Comparison of ENCODE assay signal across 18 mouse cellular contexts in the genomic region with DNA sequence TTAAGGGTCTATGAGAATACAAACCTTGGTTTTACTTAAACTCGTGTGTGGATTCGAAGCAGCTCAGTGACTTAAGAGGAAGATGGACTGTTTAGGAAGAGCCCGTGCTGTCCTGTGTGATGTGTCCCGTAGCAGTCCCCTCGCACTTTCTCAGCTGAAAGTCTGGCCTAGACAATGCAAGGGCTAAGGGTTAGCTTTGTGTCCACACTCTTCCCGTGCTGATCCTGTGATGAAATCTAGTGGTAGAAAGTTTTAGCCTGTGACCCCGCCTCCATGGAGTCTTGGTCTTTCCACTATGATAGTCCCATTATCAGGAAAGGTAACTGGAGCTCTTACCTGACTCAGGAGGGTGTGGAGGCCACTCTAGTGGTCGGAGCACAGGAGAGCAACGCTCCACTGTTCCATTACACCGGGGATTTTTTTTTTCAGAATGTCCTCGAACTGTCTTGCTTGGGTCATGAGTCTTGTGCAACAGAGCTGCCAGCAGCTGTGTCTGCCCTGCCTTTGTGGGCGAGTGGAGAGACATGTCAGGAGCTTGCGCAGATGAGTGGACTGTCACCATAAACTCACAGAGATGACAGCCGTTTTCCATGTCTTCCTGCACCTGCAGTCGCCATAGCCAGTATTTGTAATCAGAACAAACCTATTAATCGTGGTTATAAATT. TPM values are rescaled to one million over a fixed set of nuclear protein-coding genes. Genes with fewer than 3 reads are reported as not detected.
DNase-seq lines count a peak whose midpoint lies in the region; ATAC-seq and TF ChIP-seq lines count a peak whose summit lies in the region.
"Had no signal": no experiment of that assay in that cellular context is flagged by ENCODE, and none has a peak within 500 bp of the region (broad histone marks: within the 10 kb centered on the region; RNA-seq: fewer than 3 reads in every experiment).

No protein-coding gene starts in this region.

- 75% methylated on average over 16 of the region's 16 CpGs for WGBS in heart, embryonic 14.5 days
- 59% methylated on average over 16 of the region's 16 CpGs for WGBS in lung, postnatal 0 days
- 69% methylated on average over 16 of the region's 16 CpGs for WGBS in lung, adult 2 months
- 89% methylated on average over 16 of the region's 16 CpGs for WGBS in midbrain, embryonic 14.5 days
- 90% methylated on average over 16 of the region's 16 CpGs for WGBS in hindbrain, postnatal 0 days

- H3K4me1 ChIP-seq in heart, embryonic 14.5 days (ENCODE audit: control insufficient read depth in 2 of 2, insufficient read depth in 2 of 2, low read length in 2 of 2) = peaks cover 17 to 34% of the 10 kb centered on the region in 2 experiments
- H3K4me1 ChIP-seq in lung, postnatal 0 days (ENCODE audit: insufficient read depth, low read depth, low read length) = no peaks in the 10 kb centered on the region; the same call in 1 of the 2 replicates
- H3K4me1 ChIP-seq in lung, adult 2 months (ENCODE audit: control insufficient read depth, insufficient read depth, low read length) = peaks cover 3% of the 10 kb centered on the region; the same call in 1 of the 2 replicates
- peaks cover 21% of the 10 kb centered on the region for H3K4me1 ChIP-seq in midbrain, embryonic 14.5 days (ENCODE audit: control insufficient read depth, insufficient read depth, low read length)
- peaks cover 8% of the 10 kb centered on the region for H3K4me1 ChIP-seq in hindbrain, postnatal 0 days (ENCODE audit: insufficient read depth, low read length)

- no peak for ATAC-seq in heart, embryonic 14.5 days (ENCODE audit: insufficient number of reproducible peaks, insufficient read depth, low FRiP score, low read depth)
- ATAC-seq in lung, postnatal 0 days = peak; percentile 54
- no peak for ATAC-seq in midbrain, embryonic 14.5 days (ENCODE audit: low FRiP score, low TSS enrichment)
- ATAC-seq in hindbrain, postnatal 0 days = no peak

- intact Hi-C loops in heart, postnatal 10 days (cut with DNase I) = no loop called here

- no peak for TF ChIP-seq POLR2A in lung, adult 2 months (IDR thresholded peaks at IDR 0.05; ENCODE audit: borderline replicate concordance, extremely low read depth, low read depth, low read length)

- no peak overlapping the region for H3K4me3 ChIP-seq in heart, embryonic 14.5 days (ENCODE audit: control insufficient read depth in 1 of 2, insufficient read depth in 1 of 2, low read depth in 1 of 2, low read length in 2 of 2)
- no peak overlapping the region for H3K4me3 ChIP-seq in lung, postnatal 0 days (ENCODE audit: low read depth, low read length)
- H3K4me3 ChIP-seq in lung, adult 2 months (replicated peaks; ENCODE audit: extremely low read depth, low read depth, low read length) = no peak overlapping the region
- H3K4me3 ChIP-seq in midbrain, embryonic 14.5 days (replicated peaks; ENCODE audit: low read depth, low read length) = no peak overlapping the region
- no peak overlapping the region for H3K4me3 ChIP-seq in hindbrain, postnatal 0 days (ENCODE audit: low read length)
- H3K4me3 ChIP-seq: embryonic facial prominence, embryonic 13.5 days; hindbrain, embryonic 15.5 days; myocyte; stomach, embryonic 15.5 days had no signal

- no peak for DNase-seq in heart, postnatal 4 days
- DNase-seq in lung, postnatal 0 days (ENCODE audit: low spot score) = peak; percentile 60
- no peak for DNase-seq in lung, adult 2 months
- DNase-seq in heart, postnatal 10 days = peak; percentile 33 to 51
- no peak for DNase-seq in midbrain, embryonic 14.5 days
- no peak for DNase-seq in hindbrain, postnatal 0 days (ENCODE audit: low spot score)
- DNase-seq: cerebellum, adult 2 months; kidney, adult 8-10 months; kidney, postnatal 4 days; layer of hippocampus, postnatal 36 days; lung, embryonic 14.5 days; right cerebral cortex, adult 18-20 months had no signal

- H3K36me3 ChIP-seq in heart, embryonic 14.5 days (ENCODE audit: control insufficient read depth, insufficient read depth, low read length) = peaks cover 51% of the 10 kb centered on the region
- H3K36me3 ChIP-seq in lung, postnatal 0 days (ENCODE audit: insufficient read depth, low read length) = 0 out of 2 replicates have a peak, but pooled peaks cover 9% of the 10 kb centered on the region
- 0 out of 2 replicates have a peak, but pooled peaks cover 11% of the 10 kb centered on the region for H3K36me3 ChIP-seq in midbrain, embryonic 14.5 days (ENCODE audit: control insufficient read depth, insufficient read depth, low read length)
- H3K36me3 ChIP-seq in hindbrain, postnatal 0 days (ENCODE audit: insufficient read depth, low read length) = no peaks in the 10 kb centered on the region
- H3K36me3 ChIP-seq: hindbrain, embryonic 15.5 days had no signal

- TF ChIP-seq CTCF in lung, postnatal 0 days (IDR thresholded peaks at IDR 0.05) = 0 out of 2 replicates have a peak, but pooled peaks have one; percentile 10
- no peak for TF ChIP-seq CTCF in lung, adult 2 months (IDR thresholded peaks at IDR 0.05; ENCODE audit: insufficient read depth, low read length)
- TF ChIP-seq CTCF in hindbrain, postnatal 0 days (IDR thresholded peaks at IDR 0.05; ENCODE audit: low read depth) = no peak

- no peak overlapping the region for H3K9ac ChIP-seq in heart, embryonic 14.5 days (ENCODE audit: low read length)
- no peak overlapping the region for H3K9ac ChIP-seq in lung, postnatal 0 days (replicated peaks; ENCODE audit: low read depth)
- no peak overlapping the region for H3K9ac ChIP-seq in midbrain, embryonic 14.5 days (replicated peaks; ENCODE audit: low read length)
- H3K9ac ChIP-seq in hindbrain, postnatal 0 days (replicated peaks; ENCODE audit: low read length) = no peak overlapping the region
- H3K9ac ChIP-seq: embryonic facial prominence, embryonic 13.5 days; hindbrain, embryonic 15.5 days; lung, embryonic 14.5 days; stomach, embryonic 15.5 days had no signal

- peak overlapping the region; percentile 31 to 62; a peak in 3 of 4 replicates for H3K27ac ChIP-seq in heart, embryonic 14.5 days (replicated peaks in 1 of 2; ENCODE audit: control insufficient read depth in 1 of 2, insufficient read depth in 1 of 2, low read depth in 2 of 2, low read length in 2 of 2)
- no peak overlapping the region for H3K27ac ChIP-seq in lung, postnatal 0 days (ENCODE audit: low read length)
- H3K27ac ChIP-seq in midbrain, embryonic 14.5 days (replicated peaks; ENCODE audit: low read depth, low read length) = no peak overlapping the region
- no peak overlapping the region for H3K27ac ChIP-seq in hindbrain, postnatal 0 days
- H3K27ac ChIP-seq: embryonic facial prominence, embryonic 13.5 days; hindbrain, embryonic 15.5 days; stomach, embryonic 15.5 days had no signal

- TF ChIP-seq EP300 in lung, postnatal 0 days (IDR thresholded peaks at IDR 0.05) = no peak

- H3K27me3 ChIP-seq in heart, embryonic 14.5 days (ENCODE audit: control insufficient read depth, insufficient read depth, low read length) = no peaks in the 10 kb centered on the region
- no peaks in the 10 kb centered on the region for H3K27me3 ChIP-seq in lung, postnatal 0 days (replicated peaks; ENCODE audit: insufficient read depth, low read length)
- H3K27me3 ChIP-seq in midbrain, embryonic 14.5 days (ENCODE audit: control insufficient read depth, insufficient read depth, low read length) = no peaks in the 10 kb centered on the region
- H3K27me3 ChIP-seq in hindbrain, postnatal 0 days (ENCODE audit: insufficient read depth, low read length) = no peaks in the 10 kb centered on the region
- H3K27me3 ChIP-seq: embryonic facial prominence, embryonic 13.5 days; hindbrain, embryonic 15.5 days; stomach, embryonic 15.5 days had no signal

- no peaks in the 10 kb centered on the region for H3K9me3 ChIP-seq in heart, embryonic 14.5 days (ENCODE audit: control insufficient read depth, low read length)
- no peaks in the 10 kb centered on the region for H3K9me3 ChIP-seq in lung, postnatal 0 days (ENCODE audit: low read length)
- no peaks in the 10 kb centered on the region for H3K9me3 ChIP-seq in midbrain, embryonic 14.5 days (ENCODE audit: control insufficient read depth, low read length)
- no peaks in the 10 kb centered on the region for H3K9me3 ChIP-seq in hindbrain, postnatal 0 days (ENCODE audit: low read length)
- H3K9me3 ChIP-seq: embryonic facial prominence, embryonic 13.5 days; hindbrain, embryonic 15.5 days; stomach, embryonic 15.5 days had no signal

- H3K4me2 ChIP-seq in heart, embryonic 14.5 days (ENCODE audit: low read length) = 0 out of 2 replicates have a peak overlapping the region, but pooled peaks have one; percentile 14
- H3K4me2 ChIP-seq in lung, postnatal 0 days (replicated peaks; ENCODE audit: low read depth, low read length) = no peak overlapping the region
- no peak overlapping the region for H3K4me2 ChIP-seq in midbrain, embryonic 14.5 days (ENCODE audit: low read length)
- no peak overlapping the region for H3K4me2 ChIP-seq in hindbrain, postnatal 0 days (ENCODE audit: low read depth, low read length)
- H3K4me2 ChIP-seq: hindbrain, embryonic 15.5 days; lung, embryonic 14.5 days; midbrain, embryonic 11.5 days; stomach, embryonic 15.5 days had no signal

RNA-seq across cellular contexts. Expression of gene Bcl2l11, which starts 11.1 kb away (rescaled TPM):
- 19.7 and 21.0 TPM in 2 replicates for polyA plus RNA-seq in heart, embryonic 14.5 days (2014; fragmentation: Nextera tagmentation; extraction: Ambion mirVana)
- 10 to 100 TPM; 28.2 to 29.9 TPM for total RNA-seq in heart, postnatal 4 days (2021)
- polyA plus RNA-seq in lung, postnatal 0 days (2015; fragmentation: Nextera tagmentation; extraction: Ambion mirVana) = 18.5 and 18.6 TPM in 2 replicates
- 22.3 and 24.5 TPM in 2 replicates for polyA plus RNA-seq in lung, adult 2 months (2012; rRNA removed)
- total RNA-seq in heart, postnatal 10 days (2021) = 10 to 100 TPM; 26.0 to 38.4 TPM
- polyA plus RNA-seq in midbrain, embryonic 14.5 days (2014; fragmentation: Nextera tagmentation; extraction: Ambion mirVana) = 8.7 and 13.3 TPM in 2 replicates
- total RNA-seq in hindbrain, postnatal 0 days (2014; rRNA removed) = 11.3 and 15.9 TPM in 2 replicates
- 7.8 and 7.9 TPM in 2 replicates for polyA plus RNA-seq in hindbrain, postnatal 0 days (2015; fragmentation: Nextera tagmentation; extraction: Ambion mirVana)

Comparison
In these comparisons a context has a peak if more than half of its experiments do, and no peak if none do; other contexts are left out.
1. DNase-seq: peak in lung, postnatal 0 days (single experiment) and heart, postnatal 10 days (2 of 2); none in heart, postnatal 4 days (single experiment), lung, adult 2 months (single experiment), midbrain, embryonic 14.5 days (single experiment) and hindbrain, postnatal 0 days (single experiment).
2. H3K27ac ChIP-seq: peak in heart, embryonic 14.5 days (2 of 2); none in lung, postnatal 0 days (single experiment), midbrain, embryonic 14.5 days (single experiment) and hindbrain, postnatal 0 days (single experiment).